ENCODE assay signal across 11 mouse cellular contexts in the genomic region with DNA sequence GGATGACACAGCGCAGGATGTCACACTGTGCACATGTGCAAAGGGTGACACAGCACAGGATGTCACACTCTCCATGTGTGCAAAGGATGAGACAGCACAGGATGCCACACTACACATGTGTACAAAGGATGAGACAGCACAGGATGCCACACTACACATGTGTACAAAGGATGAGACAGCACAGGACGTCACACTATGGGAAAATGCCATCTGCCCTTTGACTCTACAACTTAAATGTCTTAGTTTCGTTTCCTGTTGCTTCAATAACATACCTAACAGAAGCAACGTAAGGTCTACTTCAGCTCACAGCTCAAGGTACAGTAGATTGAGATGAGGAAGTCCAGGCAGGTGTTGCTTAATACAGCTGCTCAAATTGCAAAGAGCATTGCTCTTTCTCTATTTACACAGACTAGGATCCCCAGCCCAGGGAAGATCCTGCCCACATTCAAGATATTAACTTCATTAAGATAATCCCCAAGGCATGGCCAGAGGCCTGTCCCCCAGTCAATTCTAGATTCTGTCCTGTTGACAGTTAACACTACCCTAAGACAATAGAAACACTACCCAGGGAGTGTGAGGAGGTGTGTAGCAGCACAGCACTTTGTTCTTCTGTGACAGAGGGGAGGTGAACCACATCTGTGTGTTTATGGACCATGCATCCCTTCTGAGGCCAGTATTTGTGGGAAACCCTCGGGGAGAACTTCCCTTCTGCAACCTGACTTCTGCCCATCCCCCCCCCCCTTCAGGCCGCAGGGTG.
A peak's percentile ranks its signal among the peaks of the same experiment; 100 is the strongest.
DNase-seq lines count a peak whose midpoint lies in the region; ATAC-seq and TF ChIP-seq lines count a peak whose summit lies in the region.
"Had no signal": no experiment of that assay in that cellular context is flagged by ENCODE, and none has a peak within 500 bp of the region (broad histone marks: within the 10 kb centered on the region; RNA-seq: fewer than 3 reads in every experiment).

No protein-coding gene starts in this region.

- TF ChIP-seq RAD21 in CH12.LX (IDR thresholded peaks at IDR 0.05; ENCODE audit: low read depth, low read length) = no peak

- in situ Hi-C loops in CH12.LX (cut with MboI; ENCODE audit: low pct_ligation_motif_present, low pct_unique_long_range_greater_than_20kb, low sequenced_read_pairs) = no loop called here

- no peaks in the 10 kb centered on the region for H3K4me1 ChIP-seq in kidney, postnatal 0 days (replicated peaks; ENCODE audit: insufficient read depth, low read length)
- peaks cover 21 to 37% of the 10 kb centered on the region in 2 experiments for H3K4me1 ChIP-seq in CH12.LX (ENCODE audit: control insufficient read depth in 1 of 2, insufficient read depth in 2 of 2)
- 0 out of 2 replicates have a peak, but pooled peaks cover 4% of the 10 kb centered on the region for H3K4me1 ChIP-seq in limb, embryonic 12.5 days (replicated peaks)
- H3K4me1 ChIP-seq in thymus, adult 2 months (replicated peaks; ENCODE audit: control insufficient read depth, insufficient read depth, low read length) = peaks cover 42% of the 10 kb centered on the region
- H3K4me1 ChIP-seq: forebrain, embryonic 15.5 days had no signal

- no peaks in the 10 kb centered on the region for H3K27me3 ChIP-seq in kidney, postnatal 0 days (ENCODE audit: insufficient read depth, low read length)
- H3K27me3 ChIP-seq in CH12.LX (replicated peaks) = no peaks in the 10 kb centered on the region
- no peaks in the 10 kb centered on the region for H3K27me3 ChIP-seq in limb, embryonic 12.5 days
- H3K27me3 ChIP-seq in thymus, adult 2 months (ENCODE audit: control insufficient read depth, insufficient read depth, low read length) = no peaks in the 10 kb centered on the region
- H3K27me3 ChIP-seq: forebrain, embryonic 15.5 days; heart, embryonic 13.5 days had no signal

- no peak overlapping the region for H3K4me2 ChIP-seq in kidney, postnatal 0 days (ENCODE audit: low read length)
- no peak overlapping the region for H3K4me2 ChIP-seq in CH12.LX (ENCODE audit: insufficient read depth, low read depth, poor library complexity, severe bottlenecking)
- H3K4me2 ChIP-seq in limb, embryonic 12.5 days = no peak overlapping the region
- H3K4me2 ChIP-seq: forebrain, embryonic 15.5 days; heart, embryonic 13.5 days had no signal

- no peak for TF ChIP-seq POLR2A in CH12.LX (IDR thresholded peaks at IDR 0.05; ENCODE audit: low read depth, low read length)
- no peak for TF ChIP-seq POLR2A in thymus, adult 2 months (IDR thresholded peaks at IDR 0.05; ENCODE audit: control insufficient read depth, extremely low read depth, insufficient read depth, low read length, poor library complexity)

- H3K27ac ChIP-seq in kidney, postnatal 0 days = no peak overlapping the region
- H3K27ac ChIP-seq in CH12.LX (ENCODE audit: insufficient read depth, low read depth) = no peak overlapping the region
- 0 out of 2 replicates have a peak overlapping the region, but pooled peaks have one; percentile 17 for H3K27ac ChIP-seq in limb, embryonic 12.5 days
- peak overlapping the region; percentile 76 for H3K27ac ChIP-seq in thymus, adult 2 months (ENCODE audit: control insufficient read depth, insufficient read depth, low read length)
- H3K27ac ChIP-seq: forebrain, embryonic 15.5 days; heart, embryonic 13.5 days had no signal

- peak; percentile 64 for DNase-seq in kidney, postnatal 0 days (ENCODE audit: low spot score)
- no peak for DNase-seq in kidney, postnatal 10 days
- no peak for DNase-seq in CH12.LX (ENCODE audit: extremely low read depth)
- DNase-seq in thymus, adult 2 months = peak; percentile 53
- no peak for DNase-seq in frontal cortex, postnatal 10 days (ENCODE audit: low spot score in 2 of 2)
- DNase-seq in left cerebral cortex, adult 18-20 months (ENCODE audit: low spot score in 2 of 2) = no peak
- DNase-seq in right cerebral cortex, adult 2 months (ENCODE audit: low spot score in 2 of 2) = no peak
- DNase-seq: cerebellum, adult 11-12 months had no signal

- H3K36me3 ChIP-seq in kidney, postnatal 0 days (ENCODE audit: insufficient read depth, low read length) = no peaks in the 10 kb centered on the region
- no peaks in the 10 kb centered on the region for H3K36me3 ChIP-seq in CH12.LX (replicated peaks in 1 of 2; ENCODE audit: control insufficient read depth in 1 of 2, insufficient read depth in 1 of 2, low read length in 1 of 2)
- H3K36me3 ChIP-seq in limb, embryonic 12.5 days = no peaks in the 10 kb centered on the region
- H3K36me3 ChIP-seq in thymus, adult 2 months (ENCODE audit: control insufficient read depth, insufficient read depth, low read length) = no peaks in the 10 kb centered on the region
- H3K36me3 ChIP-seq: forebrain, embryonic 15.5 days; heart, embryonic 13.5 days had no signal

- no peak for TF ChIP-seq CTCF in kidney, postnatal 0 days (IDR thresholded peaks at IDR 0.05; ENCODE audit: low read depth)
- TF ChIP-seq CTCF in CH12.LX (conservative IDR thresholded peaks at IDR 0.05 in 1 of 2, IDR thresholded peaks at IDR 0.05 in 1 of 2; ENCODE audit: low read depth in 2 of 2, low read length in 2 of 2) = no peak
- TF ChIP-seq CTCF in thymus, adult 2 months (IDR thresholded peaks at IDR 0.05; ENCODE audit: borderline replicate concordance, control insufficient read depth, extremely low read depth, insufficient read depth, low read length, poor library complexity) = no peak

- dilution Hi-C loops in CH12.LX (cut with MboI; ENCODE audit: extremely low pct_ligation_motif_present, extremely low pct_unique_long_range_greater_than_20kb, low sequenced_read_pairs) = no loop called here

- H3K4me3 ChIP-seq in kidney, postnatal 0 days (replicated peaks; ENCODE audit: low read depth, low read length) = no peak overlapping the region
- H3K4me3 ChIP-seq in CH12.LX (replicated peaks in 1 of 3; ENCODE audit: low read depth in 2 of 3, low read length in 2 of 3, poor library complexity in 1 of 3) = no peak overlapping the region
- no peak overlapping the region for H3K4me3 ChIP-seq in limb, embryonic 12.5 days (replicated peaks)
- no peak overlapping the region for H3K4me3 ChIP-seq in thymus, adult 2 months (ENCODE audit: control insufficient read depth, insufficient read depth, low read length)
- H3K4me3 ChIP-seq: forebrain, embryonic 15.5 days; heart, embryonic 13.5 days had no signal

- no peaks in the 10 kb centered on the region for H3K79me2 ChIP-seq in CH12.LX (replicated peaks; ENCODE audit: control insufficient read depth, extremely low read depth, insufficient read depth, poor library complexity, severe bottlenecking)

- no peaks in the 10 kb centered on the region for H3K9me3 ChIP-seq in kidney, postnatal 0 days (replicated peaks; ENCODE audit: low read length)
- peaks cover 2% of the 10 kb centered on the region for H3K9me3 ChIP-seq in CH12.LX (replicated peaks; ENCODE audit: low read length)
- H3K9me3 ChIP-seq in limb, embryonic 12.5 days = no peaks in the 10 kb centered on the region
- H3K9me3 ChIP-seq: forebrain, embryonic 15.5 days; heart, embryonic 13.5 days had no signal

- ATAC-seq in kidney, postnatal 0 days (replicated peaks; ENCODE audit: low FRiP score, low read depth) = peak; percentile 13; the same call in 1 of the 2 replicates
- no peak for ATAC-seq in limb, embryonic 12.5 days (ENCODE audit: insufficient number of reproducible peaks, insufficient read depth, low FRiP score, low TSS enrichment, low read depth)
- ATAC-seq: forebrain, embryonic 15.5 days had no signal

- peak; percentile 38; the same call in 1 of the 2 replicates for TF ChIP-seq EP300 in CH12.LX (IDR thresholded peaks at IDR 0.05; ENCODE audit: low read length)

- H3K9ac ChIP-seq in kidney, postnatal 0 days (ENCODE audit: low read depth, low read length) = no peak overlapping the region
- no peak overlapping the region; the same call in 1 of the 2 replicates for H3K9ac ChIP-seq in CH12.LX (ENCODE audit: insufficient read depth, low read depth)
- no peak overlapping the region for H3K9ac ChIP-seq in limb, embryonic 12.5 days (replicated peaks)
- H3K9ac ChIP-seq: forebrain, embryonic 15.5 days; heart, embryonic 13.5 days had no signal

- WGBS in kidney, postnatal 0 days = 46% methylated on average over 6 of the region's 6 CpGs
- WGBS in limb, embryonic 12.5 days = 71% methylated on average over 6 of the region's 6 CpGs
- 21% methylated on average over 6 of the region's 6 CpGs for WGBS in thymus, adult 2 months

TF ChIP-seq in CH12.LX, 34 proteins besides CTCF, POLR2A, EP300 and RAD21:
- TF ChIP-seq BHLHE40 (IDR thresholded peaks at IDR 0.05; ENCODE audit: low read depth, low read length) = peak; percentile 24; the same call in 1 of the 2 replicates
- TF ChIP-seq MAX (IDR thresholded peaks at IDR 0.05; ENCODE audit: low read length) = 0 out of 2 replicates have a peak, but pooled peaks have one; percentile 44
- TF ChIP-seq MYC (IDR thresholded peaks at IDR 0.05; ENCODE audit: low read depth, low read length) = no peak

Comparison
In these comparisons a context has a peak if more than half of its experiments do, and no peak if none do; other contexts are left out.
1. DNase-seq: peak in kidney, postnatal 0 days (single experiment) and thymus, adult 2 months (single experiment); none in kidney, postnatal 10 days (single experiment), CH12.LX (single experiment), frontal cortex, postnatal 10 days (0 of 2), left cerebral cortex, adult 18-20 months (0 of 2) and right cerebral cortex, adult 2 months (0 of 2).
2. H3K27ac ChIP-seq: peak in limb, embryonic 12.5 days (single experiment) and thymus, adult 2 months (single experiment); none in kidney, postnatal 0 days (single experiment) and CH12.LX (single experiment).